Mouse (Mus musculus) hindbrain, embryonic 14.5 days (tissue): ENCODE data around the gene Krt20. TPM values are rescaled to one million over a fixed set of nuclear protein-coding genes. Genes with fewer than 3 reads are reported as not detected.

Source experiments
- ATAC-seq: fragments of 200-750 bp; cut with Nextera tagmentation; 2 replicates; pipeline ENCODE4 v1.8.0; 2017; ENCODE audit warnings: moderate number of reproducible peaks, mild to moderate bottlenecking, moderate TSS enrichment, moderate library complexity; ENCODE audit not compliant: low FRiP score
- DNase-seq: peaks from one replicate; pipeline ENCODE4 v3.0.0-alpha.2; 2015; ENCODE audit warnings: low spot score
- H3K27ac ChIP-seq: fragments of 300-500 bp; sonication (generic); 2 replicates; pipeline ENCODE4 v1.5.1; 2014; ENCODE audit warnings: mild to moderate bottlenecking, moderate library complexity
- H3K27me3 ChIP-seq: fragments of 300-500 bp; sonication (generic); 2 replicates; pipeline ENCODE4 v1.6.1; 2014; ENCODE audit warnings: mild to moderate bottlenecking, low read length, mixed read lengths; ENCODE audit not compliant: control insufficient read depth, insufficient read depth
- H3K36me3 ChIP-seq: fragments of 300-500 bp; sonication (generic); replicated peaks from 2 replicates; pipeline ENCODE4 v1.6.1; 2014; ENCODE audit not compliant: control insufficient read depth, insufficient read depth
- H3K4me1 ChIP-seq: fragments of 300-500 bp; sonication (generic); replicated peaks from 2 replicates; pipeline ENCODE4 v1.6.1; 2014; ENCODE audit warnings: antibody characterized with exemption, low read length, mixed read lengths; ENCODE audit not compliant: control insufficient read depth, insufficient read depth
- H3K4me2 ChIP-seq: fragments of 300-500 bp; sonication (generic); replicated peaks from 2 replicates; pipeline ENCODE4 v1.6.1; 2014; ENCODE audit warnings: mild to moderate bottlenecking, moderate library complexity
- H3K4me3 ChIP-seq: fragments of 300-500 bp; sonication (generic); replicated peaks from 2 replicates; pipeline ENCODE4 v1.5.1; 2014; ENCODE audit warnings: mild to moderate bottlenecking, low read length
- H3K9ac ChIP-seq: fragments of 300-500 bp; sonication (generic); 2 replicates; pipeline ENCODE4 v1.6.1; 2014
- H3K9me3 ChIP-seq: fragments of 300-500 bp; sonication (generic); 2 replicates; pipeline ENCODE4 v1.6.1; 2016; ENCODE audit warnings: low read length; ENCODE audit not compliant: control insufficient read depth
- WGBS: fragments of 180-500 bp; shearing (Covaris S2); extraction: QIAGEN DNeasy Blood & Tissue Kit; methylation state at CpG from one replicate; pipeline ENCODE4 v1.1.7; 2014; 5-methylcytosine and 5-hydroxymethylcytosine counted together
- polyA plus RNA-seq: library from polyadenylated mRNA; unstranded; fragments of >200 nt; fragmentation: Nextera tagmentation; extraction: Ambion mirVana; gene quantifications from 2 replicates; pipeline ENCODE4 v1.2.1, GENCODE M21; 2014

Krt20 gene
- polyA plus RNA-seq, 1 experiment from 2014 or later: not detected

DNA sequence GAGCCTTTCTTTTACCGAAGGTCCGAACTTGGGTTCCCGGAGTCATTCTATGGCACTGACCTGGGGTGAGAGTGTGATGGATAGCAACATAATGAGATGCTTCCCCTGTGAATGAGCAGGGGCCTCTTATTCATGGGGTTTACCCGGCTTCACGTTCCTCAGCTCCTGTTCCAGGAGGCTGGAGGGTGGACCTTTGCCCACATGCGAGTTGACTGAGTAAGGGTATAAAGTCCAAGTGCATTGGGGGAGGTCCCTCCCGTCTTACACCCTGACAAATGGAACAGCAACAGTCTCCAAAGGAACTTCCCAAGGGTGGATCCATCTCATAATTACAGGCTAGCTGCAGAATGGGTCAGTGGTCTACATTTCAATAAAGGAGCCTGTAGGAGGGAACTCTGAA, 23.8 kb upstream of the Krt20 start:
- no peaks in the 10 kb centered on the region for H3K9me3 ChIP-seq
- no peak overlapping the region for H3K4me2 ChIP-seq
- ATAC-seq (no peak), DNase-seq (no peak)
- no peaks in the 10 kb centered on the region for H3K27me3 ChIP-seq
- H3K9ac ChIP-seq: no peak overlapping the region
- no peaks in the 10 kb centered on the region for H3K4me1 ChIP-seq
- no peak overlapping the region for H3K27ac ChIP-seq
- no peaks in the 10 kb centered on the region for H3K36me3 ChIP-seq
- no peak overlapping the region for H3K4me3 ChIP-seq
- WGBS: 49% methylated on average over 7 of the region's 7 CpGs

DNA sequence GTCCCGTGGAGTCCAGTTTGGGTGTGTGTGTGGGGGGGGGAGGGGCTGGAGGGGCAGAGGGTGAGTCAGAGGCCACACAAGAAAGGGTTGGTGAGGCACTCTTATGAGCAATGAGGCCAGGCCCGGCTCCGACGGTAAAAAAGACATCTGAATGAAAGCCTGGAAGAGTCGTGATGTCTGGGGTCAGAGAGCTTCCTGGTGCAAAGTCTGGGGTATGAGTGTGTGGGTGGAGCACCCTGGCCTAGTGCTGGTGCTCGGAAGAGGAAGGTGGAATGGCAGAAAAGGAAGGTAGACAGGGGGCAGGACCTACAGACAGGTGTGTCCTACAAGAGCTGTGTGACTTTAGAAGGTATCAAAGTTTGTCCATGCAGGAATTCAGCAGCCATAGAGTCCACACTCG, 20.9 kb upstream of the Krt20 start:
- no peak overlapping the region for H3K27ac ChIP-seq
- ATAC-seq (no peak), DNase-seq (no peak)
- no peaks in the 10 kb centered on the region for H3K27me3 ChIP-seq
- no peak overlapping the region for H3K9ac ChIP-seq
- no peak overlapping the region for H3K4me2 ChIP-seq
- WGBS: 70% methylated on average over 7 of the region's 7 CpGs
- no peaks in the 10 kb centered on the region for H3K9me3 ChIP-seq
- no peaks in the 10 kb centered on the region for H3K36me3 ChIP-seq
- no peaks in the 10 kb centered on the region for H3K4me1 ChIP-seq
- no peak overlapping the region for H3K4me3 ChIP-seq

DNA sequence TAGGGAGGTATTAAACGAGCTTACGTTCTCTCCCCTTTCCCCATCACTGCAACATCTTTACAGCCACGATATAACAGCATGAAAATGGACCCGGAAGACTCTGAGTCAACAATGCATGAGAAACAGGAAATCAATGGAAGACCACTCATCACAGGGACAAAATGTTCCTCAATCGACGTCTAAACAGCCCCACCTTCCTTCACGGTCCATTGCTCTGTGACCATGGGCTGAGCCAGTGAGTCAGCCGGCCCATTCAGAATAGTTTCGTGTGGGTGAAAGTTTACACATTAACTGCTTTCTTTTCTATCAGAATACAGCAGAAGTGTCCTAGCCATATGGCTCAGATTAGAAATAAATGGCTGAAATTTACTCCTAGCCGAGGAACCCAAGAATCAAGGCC, 16.8 kb upstream of the Krt20 start:
- no peak for DNase-seq
- Histone ChIP-seq H3K9me3 (no peaks in the 10 kb centered on the region), H3K36me3 (no peaks in the 10 kb centered on the region), H3K4me1 (no peaks in the 10 kb centered on the region), H3K9ac (no peak overlapping the region), H3K4me3 (no peak overlapping the region), H3K4me2 (no peak overlapping the region), H3K27ac (no peak overlapping the region), H3K27me3 (no peaks in the 10 kb centered on the region)
- no peak for ATAC-seq
- 49% methylated on average over 10 of the region's 10 CpGs for WGBS

GRCm38 (mm10) chr11:99454044-99454443, 16.1 kb upstream of the Krt20 start:
- H3K9me3 ChIP-seq: no peaks in the 10 kb centered on the region
- H3K27me3 ChIP-seq: no peaks in the 10 kb centered on the region
- H3K4me2 ChIP-seq: no peak overlapping the region
- no peak for ATAC-seq
- H3K36me3 ChIP-seq: no peaks in the 10 kb centered on the region
- no peak for DNase-seq
- H3K9ac ChIP-seq: no peak overlapping the region
- no peak overlapping the region for H3K27ac ChIP-seq
- WGBS: 91% methylated on average over 4 of the region's 4 CpGs
- no peak overlapping the region for H3K4me3 ChIP-seq
- no peaks in the 10 kb centered on the region for H3K4me1 ChIP-seq

- Histone ChIP-seq H3K4me2 (no peak overlapping the region), H3K27me3 (no peaks in the 10 kb centered on the region), H3K9me3 (no peaks in the 10 kb centered on the region), H3K4me3 (no peak overlapping the region), H3K4me1 (no peaks in the 10 kb centered on the region), H3K27ac (no peak overlapping the region), H3K36me3 (no peaks in the 10 kb centered on the region), H3K9ac (no peak overlapping the region)
- WGBS: 70% methylated on average over 2 of the region's 2 CpGs
- no peak for DNase-seq
- ATAC-seq: no peak
These were observed 10.8 kb upstream of the Krt20 start for GRCm38 (mm10) chr11:99448769-99449168.

DNA sequence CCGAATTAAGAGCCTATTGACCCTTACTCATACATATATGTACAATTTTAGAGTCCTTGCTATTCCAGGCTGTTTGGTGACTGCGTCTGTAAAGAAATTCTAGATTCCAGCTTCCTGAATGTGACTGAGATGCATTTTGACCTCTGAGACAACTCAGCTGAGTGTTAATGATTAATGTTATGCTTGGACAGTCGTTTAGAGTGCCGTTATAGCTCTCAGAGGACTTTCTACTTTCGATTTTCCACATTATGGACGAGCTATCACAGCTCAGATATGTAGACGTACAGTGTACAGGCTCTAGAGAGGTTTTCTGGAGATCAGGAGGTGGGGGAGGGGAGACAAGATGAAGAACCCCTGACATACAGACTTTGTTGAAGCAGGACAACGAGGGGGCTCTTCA, 3.3 kb upstream of the Krt20 start:
- Histone ChIP-seq H3K9ac (no peak overlapping the region), H3K9me3 (no peaks in the 10 kb centered on the region), H3K4me2 (no peak overlapping the region), H3K4me3 (no peak overlapping the region), H3K27me3 (no peaks in the 10 kb centered on the region), H3K4me1 (no peaks in the 10 kb centered on the region), H3K27ac (no peak overlapping the region), H3K36me3 (no peaks in the 10 kb centered on the region)
- no peak for DNase-seq
- WGBS: 74% methylated on average over 8 of the region's 8 CpGs
- no peak for ATAC-seq

DNA sequence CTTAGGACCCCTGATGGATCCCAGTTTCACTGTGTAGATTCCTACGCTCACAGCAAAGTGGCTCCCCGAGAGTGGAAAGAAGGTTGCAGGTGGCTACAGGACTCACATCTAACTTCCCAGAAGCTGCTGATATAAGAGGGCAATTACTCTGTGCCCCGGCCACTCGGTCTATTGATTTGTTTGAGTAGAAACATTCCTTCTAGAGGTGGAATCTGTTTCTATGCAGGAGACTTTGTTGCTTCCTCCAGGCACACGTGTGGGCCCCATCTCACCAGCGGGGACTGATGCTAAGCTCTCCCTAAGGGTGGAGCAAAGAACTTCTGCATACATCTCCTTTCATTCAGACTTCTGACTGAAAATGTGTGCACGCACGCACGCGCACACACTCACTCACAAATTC, 1.5 kb upstream of the Krt20 start:
- Histone ChIP-seq H3K27me3 (no peaks in the 10 kb centered on the region), H3K4me2 (no peak overlapping the region), H3K9ac (no peak overlapping the region), H3K27ac (no peak overlapping the region), H3K9me3 (no peaks in the 10 kb centered on the region), H3K36me3 (no peaks in the 10 kb centered on the region), H3K4me3 (no peak overlapping the region), H3K4me1 (no peaks in the 10 kb centered on the region)
- DNase-seq (no peak), ATAC-seq (no peak)
- 79% methylated on average over 10 of the region's 10 CpGs for WGBS

DNA sequence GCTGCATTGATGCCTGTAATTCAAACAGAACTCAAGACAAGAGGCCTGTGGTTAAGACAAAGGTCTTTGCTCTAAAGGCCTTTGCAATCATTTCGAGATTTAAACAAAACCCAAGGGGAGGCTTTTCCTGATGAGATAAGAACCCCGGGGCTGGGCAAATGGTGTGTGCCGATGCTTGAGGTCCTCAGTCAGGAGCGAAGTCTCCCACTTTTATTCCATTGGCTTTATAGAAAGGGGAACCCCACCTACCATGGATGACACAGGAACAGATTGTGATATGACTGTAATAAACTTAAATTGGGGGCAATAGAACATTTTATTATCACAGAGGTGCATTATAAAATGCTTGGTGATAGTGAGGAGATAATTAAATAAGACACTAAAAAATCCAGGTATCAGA, 1.3 kb downstream of the Krt20 start:
- H3K4me3 ChIP-seq: no peak overlapping the region
- DNase-seq (no peak), ATAC-seq (no peak)
- H3K27ac ChIP-seq: no peak overlapping the region
- no peaks in the 10 kb centered on the region for H3K36me3 ChIP-seq
- no peak overlapping the region for H3K9ac ChIP-seq
- H3K27me3 ChIP-seq: no peaks in the 10 kb centered on the region
- 77% methylated on average over 4 of the region's 4 CpGs for WGBS
- no peaks in the 10 kb centered on the region for H3K4me1 ChIP-seq
- no peaks in the 10 kb centered on the region for H3K9me3 ChIP-seq
- H3K4me2 ChIP-seq: no peak overlapping the region

DNA sequence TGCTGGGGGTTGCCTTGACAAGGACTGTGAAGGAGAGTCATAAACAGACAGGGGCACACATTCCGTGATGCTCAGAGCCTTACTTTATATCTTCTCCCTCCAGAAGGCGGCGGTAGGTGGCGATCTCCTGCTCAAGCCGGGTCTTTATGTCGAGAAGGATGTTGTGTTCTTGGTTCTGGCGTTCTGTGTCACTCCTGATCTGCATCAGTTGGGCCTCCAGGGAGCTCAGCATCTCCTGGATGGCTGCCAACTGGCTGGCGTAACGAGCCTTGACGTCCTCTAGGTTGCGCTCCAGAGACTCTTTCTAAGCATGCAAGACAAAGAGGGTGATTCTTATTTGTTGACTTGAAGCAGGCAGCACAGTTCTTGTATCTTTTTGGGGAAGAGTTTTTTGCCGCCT, 7.3 kb downstream of the Krt20 start:
- Histone ChIP-seq H3K9me3 (no peaks in the 10 kb centered on the region), H3K4me1 (no peaks in the 10 kb centered on the region), H3K36me3 (no peaks in the 10 kb centered on the region), H3K4me2 (no peak overlapping the region), H3K27ac (no peak overlapping the region), H3K27me3 (no peaks in the 10 kb centered on the region), H3K4me3 (no peak overlapping the region), H3K9ac (no peak overlapping the region)
- WGBS: 31% methylated on average over 12 of the region's 12 CpGs
- DNase-seq (peak; percentile 73), ATAC-seq (no peak)

- Histone ChIP-seq H3K9me3 (no peaks in the 10 kb centered on the region), H3K9ac (no peak within 1 kb of the TSS), H3K4me2 (no peak within 1 kb of the TSS), H3K36me3 (no peaks in the 10 kb centered on the region), H3K4me1 (no peaks in the 10 kb centered on the region), H3K4me3 (no peak within 1 kb of the TSS), H3K27me3 (no peaks in the 10 kb centered on the region), H3K27ac (no peak within 1 kb of the TSS)
- ATAC-seq: no peak
- WGBS: 87% methylated on average over 10 of the region's 10 CpGs
- no peak for DNase-seq
These were observed 15.8 kb downstream of the Krt20 start, which contains the start of gene Krt12 for GRCm38 (mm10) chr11:99422159-99422558. Gene Krt12, minus strand, starts transcription at chr11:99422259.
